Mouse (Mus musculus) lung, embryonic 14.5 days (tissue): ENCODE data around the gene Prkag2. TPM values are rescaled to one million over a fixed set of nuclear protein-coding genes. Genes with fewer than 3 reads are reported as not detected.

Experiments
- ATAC-seq: fragments of 200-750 bp; cut with Nextera tagmentation; 2 replicates; pipeline ENCODE4 v1.8.0; 2017; ENCODE audit warnings: mild to moderate bottlenecking, moderate TSS enrichment, moderate library complexity; ENCODE audit not compliant: insufficient read depth
- DNase-seq: peaks from one replicate; pipeline ENCODE4 v3.0.0-alpha.2; 2015
- H3K27ac ChIP-seq: fragments of 300-500 bp; sonication (generic); 2 replicates; pipeline ENCODE4 v1.5.1; 2014; ENCODE audit warnings: low read depth, mild to moderate bottlenecking, moderate library complexity
- H3K27me3 ChIP-seq: fragments of 300-500 bp; sonication (generic); 2 replicates; pipeline ENCODE4 v1.6.1; 2014; ENCODE audit warnings: low read length, control low read depth; ENCODE audit not compliant: insufficient read depth
- H3K36me3 ChIP-seq: fragments of 300-500 bp; sonication (generic); 2 replicates; pipeline ENCODE4 v1.6.1; 2014; ENCODE audit warnings: control low read depth; ENCODE audit not compliant: insufficient read depth
- H3K4me1 ChIP-seq: fragments of 300-500 bp; sonication (generic); 2 replicates; pipeline ENCODE4 v1.6.1; 2014; ENCODE audit warnings: antibody characterized with exemption, control low read depth; ENCODE audit not compliant: insufficient read depth
- H3K4me2 ChIP-seq: fragments of 300-500 bp; sonication (generic); 2 replicates; pipeline ENCODE4 v1.6.1; 2014; ENCODE audit warnings: mild to moderate bottlenecking
- H3K4me3 ChIP-seq: fragments of 300-500 bp; sonication (generic); 2 replicates; pipeline ENCODE4 v1.5.1; 2014; ENCODE audit warnings: low read depth, low read length
- H3K9ac ChIP-seq: fragments of 300-500 bp; sonication (generic); 2 replicates; pipeline ENCODE4 v1.6.1; 2014
- H3K9me3 ChIP-seq: fragments of 300-500 bp; sonication (generic); 2 replicates; pipeline ENCODE4 v1.6.1; 2016; ENCODE audit warnings: low read depth, low read length, control low read depth
- CTCF ChIP-seq: IDR thresholded peaks from 2 replicates; pipeline ENCODE4 v1.5.1; 2016; ENCODE audit warnings: antibody characterized with exemption, low read depth
- WGBS: fragments of 180-500 bp; shearing (Covaris S2); extraction: QIAGEN DNeasy Blood & Tissue Kit; methylation state at CpG from one replicate; pipeline ENCODE4 v1.1.7; 2014; 5-methylcytosine and 5-hydroxymethylcytosine counted together
- polyA plus RNA-seq: library from polyadenylated mRNA; unstranded; fragments of >200 nt; fragmentation: Nextera tagmentation; extraction: Ambion mirVana; gene quantifications from 2 replicates; pipeline ENCODE4 v1.2.1, GENCODE M21; 2014

Gene Prkag2
- polyA plus RNA-seq, 1 experiment from 2014 or later, result 25.6 TPM

DNA sequence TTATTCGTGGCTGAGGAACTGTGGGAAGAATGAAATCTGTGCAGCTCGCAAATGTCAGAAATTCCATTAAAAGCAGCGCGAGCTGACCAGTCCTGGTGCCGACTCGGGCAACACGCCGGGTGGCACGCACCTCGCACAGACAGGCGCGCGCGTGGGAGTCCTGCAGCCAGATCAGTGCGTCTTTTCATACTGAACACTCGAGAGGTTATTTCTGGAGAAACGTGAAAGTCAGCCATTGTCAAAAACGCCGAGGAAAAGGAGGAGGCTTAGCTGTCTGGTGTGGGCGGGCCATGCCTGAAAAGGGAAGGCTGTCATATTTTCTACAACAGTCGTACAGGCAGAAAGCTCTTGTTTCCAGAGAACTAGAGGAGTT lies 257.4 kb downstream of the Prkag2 start:
- peak overlapping the region; percentile 76 for H3K4me2 ChIP-seq
- peak overlapping the region; percentile 100 for H3K27ac ChIP-seq
- H3K9ac ChIP-seq, result peak overlapping the region; percentile 48
- peak overlapping the region; percentile 97 for H3K4me3 ChIP-seq
- DNase-seq, result peak; percentile 60
- H3K36me3 ChIP-seq, result no peaks in the 10 kb centered on the region
- under 1% methylated on average over 21 of the region's 21 CpGs for WGBS
- peak; percentile 35 for ATAC-seq
- peaks cover 6% of the 10 kb centered on the region for H3K4me1 ChIP-seq
- no peak for TF ChIP-seq CTCF
- no peaks in the 10 kb centered on the region for H3K27me3 ChIP-seq
- no peaks in the 10 kb centered on the region for H3K9me3 ChIP-seq

DNA sequence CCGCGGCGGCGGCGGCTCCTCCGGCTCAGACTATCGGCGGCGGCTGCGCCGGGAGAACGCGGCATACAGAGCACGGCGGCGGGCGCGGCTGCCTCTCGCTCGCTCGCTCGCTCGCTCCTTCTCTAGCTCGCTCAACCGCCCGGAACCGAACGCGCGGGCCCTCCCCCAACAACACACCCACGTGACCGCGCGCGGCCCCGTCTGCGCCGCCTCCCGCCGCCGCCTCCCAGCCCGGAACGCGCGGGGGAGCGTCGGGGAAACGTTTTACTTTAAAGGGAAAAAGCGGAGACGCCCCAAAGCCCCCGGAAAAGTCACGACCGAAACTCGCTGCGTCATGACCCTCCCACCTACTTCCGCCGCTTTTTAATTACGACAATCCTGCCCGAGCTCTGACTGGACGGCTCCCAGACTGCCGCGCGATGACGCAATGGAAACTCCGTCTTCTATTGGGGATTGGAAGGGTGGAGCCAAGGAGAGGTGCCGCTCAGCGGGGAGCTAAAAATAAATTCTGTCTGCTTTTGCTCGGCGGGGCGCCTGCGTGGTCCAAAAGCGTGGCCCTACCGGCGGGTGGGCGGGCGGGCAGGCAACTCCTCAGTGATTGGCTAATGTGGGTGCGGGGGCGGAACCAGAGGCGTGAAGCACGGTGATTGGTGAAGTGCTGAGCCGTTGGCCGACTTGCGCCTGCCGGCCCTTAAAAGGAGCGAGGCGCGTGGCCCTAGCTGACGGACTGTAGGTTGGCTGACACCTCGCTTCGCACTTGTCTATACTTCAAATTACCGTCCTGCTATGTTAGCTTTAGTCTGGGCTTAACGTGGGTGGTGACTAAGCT lies 258.0 kb downstream of the Prkag2 start, which contains the start of gene Rheb:
Rheb (minus strand) TSS at position 351 of the 829 bp plus-strand sequence.
- peak within 1 kb of the TSS; percentile 97 for H3K4me3 ChIP-seq
- ATAC-seq (peak; percentile 96), DNase-seq (peak; percentile 100)
- H3K36me3 ChIP-seq, result no peaks in the 10 kb centered on the region
- no peaks in the 10 kb centered on the region for H3K27me3 ChIP-seq
- peak within 1 kb of the TSS; percentile 95 for H3K4me2 ChIP-seq
- peak within 1 kb of the TSS; percentile 97 for H3K9ac ChIP-seq
- H3K4me1 ChIP-seq, result peaks cover 6% of the 10 kb centered on the region
- H3K9me3 ChIP-seq, result no peaks in the 10 kb centered on the region
- WGBS, result under 1% methylated on average over 83 of the region's 92 CpGs
- peak within 1 kb of the TSS; percentile 100 for H3K27ac ChIP-seq
- TF ChIP-seq CTCF, result no peak

DNA sequence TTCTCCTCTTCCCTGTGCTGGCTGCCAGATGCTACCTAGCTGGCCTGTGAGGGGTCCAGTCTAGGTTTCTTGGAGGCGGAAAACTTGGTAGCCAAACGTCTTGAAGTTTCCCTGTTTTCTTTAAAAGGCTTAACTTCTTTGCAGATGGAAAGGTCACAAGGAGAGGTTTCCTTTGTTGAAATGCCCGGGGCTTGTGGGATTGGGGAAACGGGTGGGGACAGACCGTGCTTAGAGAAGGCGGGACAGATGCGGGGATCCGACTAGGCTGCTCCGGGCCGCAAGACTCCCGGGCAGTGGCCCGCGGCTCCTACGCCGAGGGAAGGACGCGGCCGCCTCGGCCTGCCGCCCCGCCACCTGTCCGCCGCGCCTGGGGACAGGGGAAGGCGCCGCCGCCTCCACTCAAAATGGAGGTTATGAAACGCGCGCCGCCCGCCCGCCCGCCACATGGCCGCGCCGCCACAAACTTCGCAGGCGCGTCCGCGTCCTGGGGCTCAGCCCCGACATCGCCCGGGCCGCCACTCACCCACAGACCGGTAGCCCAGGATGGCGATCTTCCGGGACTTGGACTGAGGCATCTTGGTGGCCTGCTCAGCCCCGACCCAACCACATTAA lies 258.7 kb downstream of the Prkag2 start:
- Histone ChIP-seq H3K4me3 (peak overlapping the region; percentile 97), H3K4me1 (peaks cover 6% of the 10 kb centered on the region), H3K9me3 (no peaks in the 10 kb centered on the region), H3K36me3 (no peaks in the 10 kb centered on the region), H3K9ac (peak overlapping the region; percentile 97), H3K27me3 (no peaks in the 10 kb centered on the region), H3K4me2 (peak overlapping the region; percentile 95), H3K27ac (peak overlapping the region; percentile 100)
- peak; percentile 63 for DNase-seq
- no peak; the same call in 1 of the 2 replicates for ATAC-seq
- WGBS, result under 1% methylated on average over 50 of the region's 50 CpGs
- TF ChIP-seq CTCF, result no peak

DNA sequence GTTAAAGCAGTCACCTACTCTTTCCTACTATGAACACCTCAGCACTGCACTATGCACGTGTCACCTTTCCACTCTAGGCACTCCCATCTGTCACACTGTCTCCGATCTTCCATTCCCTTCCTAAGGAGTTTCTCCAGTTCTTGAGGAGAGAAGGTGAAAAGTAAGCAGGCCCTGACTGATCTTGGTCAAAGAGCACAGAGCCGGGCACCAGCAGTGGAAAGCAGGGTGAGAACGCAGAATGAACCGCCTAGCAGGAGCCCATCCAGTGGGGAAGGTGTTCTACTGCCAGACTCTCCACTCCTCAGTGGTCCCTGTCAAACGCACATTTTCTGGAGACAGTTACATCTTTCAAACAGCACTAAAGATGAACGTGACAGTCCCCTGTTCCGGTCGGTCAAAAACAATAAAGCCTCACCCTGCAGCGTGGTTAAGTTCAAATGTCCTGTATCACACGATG lies 259.4 kb downstream of the Prkag2 start:
- WGBS, result 8% methylated on average over 11 of the region's 11 CpGs
- TF ChIP-seq CTCF, result no peak
- peak; percentile 6 for DNase-seq
- H3K4me3 ChIP-seq, result peak overlapping the region; percentile 97
- peak overlapping the region; percentile 100 for H3K27ac ChIP-seq
- H3K4me2 ChIP-seq, result peak overlapping the region; percentile 95
- H3K27me3 ChIP-seq, result no peaks in the 10 kb centered on the region
- H3K9ac ChIP-seq, result peak overlapping the region; percentile 97
- H3K4me1 ChIP-seq, result peaks cover 6% of the 10 kb centered on the region
- H3K9me3 ChIP-seq, result no peaks in the 10 kb centered on the region
- H3K36me3 ChIP-seq, result no peaks in the 10 kb centered on the region
- no peak for ATAC-seq

- Histone ChIP-seq H3K4me2 (no peak overlapping the region), H3K4me3 (no peak overlapping the region), H3K27ac (peak overlapping the region; percentile 13; the same call in 1 of the 2 replicates), H3K4me1 (no peaks in the 10 kb centered on the region), H3K9me3 (no peaks in the 10 kb centered on the region), H3K9ac (no peak overlapping the region), H3K27me3 (no peaks in the 10 kb centered on the region), H3K36me3 (no peaks in the 10 kb centered on the region)
- ATAC-seq (no peak), DNase-seq (no peak)
- TF ChIP-seq CTCF, result no peak
- whole genome bisulfite sequencing, result 47% methylated on average over 5 of the region's 5 CpGs
Measured at GRCm38 (mm10) chr5:24834491-24834890, 266.0 kb downstream of the Prkag2 start.

- Histone ChIP-seq H3K9me3 (no peaks in the 10 kb centered on the region), H3K9ac (no peak overlapping the region), H3K4me1 (no peaks in the 10 kb centered on the region), H3K27me3 (no peaks in the 10 kb centered on the region), H3K4me2 (no peak overlapping the region), H3K27ac (no peak overlapping the region), H3K36me3 (no peaks in the 10 kb centered on the region), H3K4me3 (no peak overlapping the region)
- TF ChIP-seq CTCF, result no peak
- DNase-seq, result no peak
- ATAC-seq, result no peak
- 77% methylated on average over 3 of the region's 3 CpGs for WGBS
Measured at GRCm38 (mm10) chr5:24831912-24832311, 268.5 kb downstream of the Prkag2 start.

DNA sequence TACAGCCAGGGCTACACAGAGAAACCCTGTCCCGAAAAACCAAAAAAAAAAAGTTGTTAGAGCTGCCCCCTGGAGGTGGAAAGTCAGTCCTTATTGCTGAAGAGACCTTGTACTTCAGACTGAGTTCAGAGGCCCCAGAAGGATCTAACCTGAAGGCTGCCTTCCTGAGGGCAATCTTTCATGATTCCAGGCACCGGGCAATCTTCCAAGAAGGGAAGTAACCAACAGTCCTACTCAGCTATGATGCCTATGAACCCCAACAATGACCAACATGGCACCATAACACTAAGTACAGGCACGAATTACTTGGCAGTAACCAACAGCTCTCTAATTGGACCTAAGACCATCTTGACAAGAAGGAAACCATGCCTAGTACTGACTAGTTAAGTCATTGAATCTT lies 272.0 kb downstream of the Prkag2 start:
- DNase-seq (no peak), ATAC-seq (no peak)
- H3K9me3 ChIP-seq, result no peaks in the 10 kb centered on the region
- H3K27ac ChIP-seq, result no peak overlapping the region
- H3K4me3 ChIP-seq, result no peak overlapping the region
- no peak overlapping the region for H3K9ac ChIP-seq
- no peaks in the 10 kb centered on the region for H3K27me3 ChIP-seq
- H3K4me1 ChIP-seq, result peaks cover 9% of the 10 kb centered on the region; the same call in 1 of the 2 replicates
- TF ChIP-seq CTCF, result no peak
- WGBS, result 87% methylated on average over 3 of the region's 3 CpGs
- H3K4me2 ChIP-seq, result no peak overlapping the region
- no peaks in the 10 kb centered on the region for H3K36me3 ChIP-seq
